ENCODE assay signal across 9 mouse cellular contexts in the genomic region with DNA sequence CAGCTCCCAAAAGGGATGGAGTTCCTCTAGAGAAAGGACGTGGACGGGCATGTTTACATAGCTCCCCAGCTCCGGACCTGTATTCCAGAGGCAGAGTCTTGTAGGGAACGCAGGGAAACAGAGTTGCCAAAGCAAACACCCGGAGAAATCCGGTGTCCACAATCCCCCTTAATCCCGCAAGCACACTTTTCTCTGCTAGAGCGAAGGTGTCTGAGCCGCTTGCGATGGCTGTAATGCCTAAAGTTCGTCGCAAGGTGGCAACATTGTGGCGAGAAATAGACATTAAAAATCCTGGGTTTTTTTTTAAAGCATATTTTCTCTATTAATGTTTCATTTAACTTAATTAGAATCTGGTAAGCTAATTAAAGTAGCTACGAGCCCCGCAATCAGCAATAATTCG. TPM values are rescaled to one million over a fixed set of nuclear protein-coding genes. Genes with fewer than 3 reads are reported as not detected.
DNase-seq lines count a peak whose midpoint lies in the region; ATAC-seq lines count a peak whose summit lies in the region.
"Had no signal": no experiment of that assay in that cellular context is flagged by ENCODE, and none has a peak within 500 bp of the region (broad histone marks: within the 10 kb centered on the region; RNA-seq: fewer than 3 reads in every experiment).

No protein-coding gene starts in this region.

- H3K27ac ChIP-seq in heart, embryonic 13.5 days (replicated peaks): no peak overlapping the region

- no peak for ATAC-seq in heart, embryonic 13.5 days (ENCODE audit: extremely low read depth, insufficient number of reproducible peaks, low FRiP score, low TSS enrichment)
- ATAC-seq: Patski had no signal

- H3K9ac ChIP-seq in heart, embryonic 13.5 days: peak overlapping the region; percentile 61

- under 1% methylated on average over 16 of the region's 16 CpGs for WGBS in heart, embryonic 13.5 days

- no peaks in the 10 kb centered on the region for H3K36me3 ChIP-seq in heart, embryonic 13.5 days
- no peaks in the 10 kb centered on the region for H3K36me3 ChIP-seq in splenic B cell, adult 2 months (ENCODE audit: control insufficient read depth, insufficient read depth, low read length, poor library complexity, severe bottlenecking)

- peaks cover 76% of the 10 kb centered on the region for H3K27me3 ChIP-seq in heart, embryonic 13.5 days (replicated peaks)
- H3K27me3 ChIP-seq in splenic B cell, adult 2 months (ENCODE audit: control insufficient read depth, insufficient read depth, low read length, poor library complexity, severe bottlenecking): peaks cover 4% of the 10 kb centered on the region

- peak; percentile 53 for DNase-seq in adrenal gland, adult 2 months
- no peak for DNase-seq in adrenal gland, postnatal 25 days
- DNase-seq in CD8-positive naive resting alpha-beta T cell, adult 2 months (ENCODE audit: low read depth in 2 of 2, low spot score in 2 of 2): peak; percentile 37 to 49
- peak; percentile 79 to 80 for DNase-seq in cerebellum, postnatal 10 days
- peak; percentile 64 to 65 for DNase-seq in kidney, postnatal 25 days
- DNase-seq in mesoderm, embryonic 11.5 days (ENCODE audit: low read depth, low spot score): peak; percentile 68
- peak; percentile 78 for DNase-seq in splenic B cell, adult 2 months (ENCODE audit: low read depth, low spot score)

- peaks cover 50% of the 10 kb centered on the region for H3K4me1 ChIP-seq in heart, embryonic 13.5 days

- peak overlapping the region; percentile 73 for H3K4me2 ChIP-seq in heart, embryonic 13.5 days

- peak overlapping the region; percentile 47 for H3K4me3 ChIP-seq in heart, embryonic 13.5 days

- H3K9me3 ChIP-seq in heart, embryonic 13.5 days: no peaks in the 10 kb centered on the region

RNA-seq across cellular contexts. Expression of gene Skor1, which starts 13.0 kb away (rescaled TPM):
- total RNA-seq in adrenal gland, adult 2 months (2021): under 1 TPM in 1 of 2 experiments, not detected in 1; 0.14 TPM
- polyA plus RNA-seq in adrenal gland, adult 2 months (2012; rRNA removed): 0.04 and 0.11 TPM in 2 replicates
- total RNA-seq in adrenal gland, postnatal 25 days (2021): 0.12 TPM in 1 of 2 replicates, not detected in the other
- polyA plus RNA-seq in heart, embryonic 13.5 days (2015; fragmentation: Nextera tagmentation; extraction: Ambion mirVana): not detected in 2 replicates
